Mouse (Mus musculus): ENCODE data around the gene Rad9b.

The Rad9b gene

DNA sequence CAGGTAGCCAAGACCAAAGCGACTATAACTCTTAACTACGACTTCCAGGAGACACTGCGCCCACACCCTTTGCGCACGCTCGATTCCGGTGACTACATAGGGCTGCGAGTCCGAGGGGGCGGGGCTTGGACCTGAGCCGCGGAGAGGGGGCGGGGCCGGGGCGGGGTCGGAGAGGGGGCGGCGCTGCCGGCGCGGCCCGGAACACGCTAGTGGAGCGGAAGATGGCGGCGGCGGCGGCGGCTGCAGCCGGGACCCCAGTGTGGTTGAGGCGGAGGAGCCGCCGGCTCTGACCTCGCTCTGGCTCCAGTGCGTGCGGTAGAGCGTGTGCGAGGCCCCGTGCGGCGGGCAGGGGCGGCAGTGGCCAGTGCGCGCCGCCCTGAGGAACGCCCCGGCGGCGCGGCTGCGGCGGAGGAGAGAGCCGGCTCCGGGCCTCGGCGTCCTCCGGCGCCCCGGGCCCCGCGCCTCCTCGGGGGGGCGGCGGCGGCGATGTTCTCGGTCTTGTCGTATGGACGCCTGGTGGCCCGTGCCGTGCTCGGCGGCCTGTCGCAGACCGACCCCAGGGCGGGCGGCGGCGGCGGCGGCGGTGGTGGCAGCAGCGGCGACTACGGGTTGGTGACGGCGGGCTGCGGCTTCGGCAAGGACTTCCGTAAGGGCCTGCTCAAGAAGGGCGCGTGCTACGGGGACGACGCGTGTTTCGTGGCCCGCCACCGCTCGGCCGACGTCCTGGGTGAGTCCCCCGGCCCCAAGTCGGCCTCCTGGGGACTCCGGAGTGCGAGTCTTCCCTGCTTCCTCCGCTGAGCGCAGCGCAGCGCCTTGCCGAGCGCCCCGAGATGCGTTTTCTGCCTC, 69.6 kb downstream of the Rad9b start, which contains the start of gene Pptc7:
Pptc7 (plus strand) TSS at position 183 of the 846 bp plus-strand sequence.
- peak; percentile 77 to 78 for DNase-seq (ENCODE audit: low spot score in 2 of 2)

DNA sequence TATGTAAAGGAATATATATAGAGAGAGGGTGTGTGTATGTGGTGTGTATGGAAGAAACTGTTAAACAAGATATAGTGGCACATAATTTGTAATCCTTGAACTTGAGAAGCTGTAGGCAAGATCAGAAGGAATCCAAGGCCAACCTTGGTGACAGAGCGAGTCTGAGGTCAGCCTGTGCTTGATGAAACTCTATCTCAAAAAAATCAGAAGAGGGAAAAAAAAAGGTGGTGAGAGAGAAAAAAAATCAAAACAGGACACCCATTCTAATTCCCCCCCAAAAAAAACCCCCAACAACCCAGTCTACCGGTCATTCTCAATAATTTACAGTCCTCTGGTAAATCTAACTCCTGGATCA, 70.2 kb downstream of the Rad9b start:
- no peak for DNase-seq (ENCODE audit: low spot score in 2 of 2)

DNA sequence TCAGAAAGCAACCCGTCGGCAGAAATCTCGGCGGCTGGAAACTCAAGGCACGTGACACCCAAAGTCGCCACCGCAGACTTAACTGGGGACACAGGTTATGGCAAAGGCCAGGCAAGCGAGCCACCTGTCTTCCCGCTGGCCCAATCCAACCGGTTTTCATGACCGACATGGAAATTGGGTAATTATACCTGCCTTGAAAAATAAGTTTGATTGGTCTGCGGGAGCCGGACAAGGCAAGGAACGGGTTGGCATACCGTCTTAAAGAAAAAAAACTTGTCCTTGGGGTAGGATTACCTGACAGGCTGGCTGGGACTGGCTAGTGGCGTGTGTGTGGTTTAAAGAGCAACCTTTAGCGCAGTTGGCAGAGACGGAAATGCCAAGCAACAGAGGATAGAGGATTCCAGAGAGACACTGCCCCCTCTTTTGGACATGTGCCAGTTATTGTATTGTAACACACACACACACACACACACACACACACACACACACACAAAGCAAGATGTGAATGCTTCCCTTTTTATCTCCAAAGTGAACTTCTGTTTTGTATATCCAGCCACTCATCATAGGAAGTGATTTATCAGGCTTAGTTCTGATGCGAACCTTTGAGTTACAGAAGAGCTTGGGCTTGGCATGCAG, 73.1 kb downstream of the Rad9b start:
- no peak for DNase-seq (ENCODE audit: low spot score in 2 of 2)

DNA sequence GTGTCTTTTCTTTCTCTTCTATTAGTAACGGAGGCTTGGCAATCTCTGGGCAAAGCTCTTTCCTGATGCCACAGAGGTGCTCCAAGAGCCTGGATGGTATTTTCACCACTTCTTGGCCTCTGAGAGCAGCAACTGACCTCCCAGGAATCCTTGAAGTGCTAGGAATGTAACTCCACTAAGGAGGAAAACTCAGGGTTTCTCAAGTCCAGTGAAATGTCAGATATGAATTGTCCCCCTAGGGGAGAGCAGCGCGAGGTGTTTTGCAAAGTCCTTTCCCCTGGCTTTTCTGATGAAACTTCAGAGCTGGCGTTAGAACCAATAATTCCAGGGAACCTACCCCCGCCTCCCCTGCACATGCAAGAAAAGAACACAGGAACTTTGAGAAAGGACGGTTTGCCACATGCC, 73.6 kb downstream of the Rad9b start:
- no peak for DNase-seq (ENCODE audit: low spot score in 2 of 2)

DNA sequence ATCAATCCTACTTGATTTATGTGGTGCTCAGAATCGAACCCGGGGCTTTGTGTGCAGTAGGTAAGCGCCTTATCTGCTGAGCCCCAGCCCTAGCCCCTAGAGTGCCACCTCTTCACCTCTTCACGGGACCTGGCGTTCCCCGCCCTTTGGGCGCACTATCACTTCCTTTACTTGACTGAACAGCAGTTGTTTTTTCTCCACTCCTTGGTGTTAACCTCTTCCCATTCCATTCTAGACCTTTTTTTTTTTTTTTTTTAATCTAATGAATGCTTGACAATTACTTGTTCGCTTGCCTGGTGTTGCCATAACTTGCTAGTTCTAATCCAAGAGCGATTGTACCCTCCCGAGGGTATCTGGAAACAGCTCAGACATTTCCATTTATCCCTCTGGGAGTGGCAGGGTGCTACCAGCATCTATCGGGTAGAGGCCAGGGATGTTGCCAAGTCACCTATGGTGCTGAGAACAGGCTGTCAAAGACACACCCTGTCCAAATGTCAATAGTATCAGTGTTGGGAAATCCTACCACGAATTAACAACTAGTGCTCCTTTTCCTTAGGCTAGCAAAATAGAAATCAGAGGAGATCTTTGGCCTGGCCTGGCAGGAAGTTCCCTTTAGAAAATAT, 74.1 kb downstream of the Rad9b start:
- DNase-seq (ENCODE audit: low spot score in 2 of 2) = no peak

DNA sequence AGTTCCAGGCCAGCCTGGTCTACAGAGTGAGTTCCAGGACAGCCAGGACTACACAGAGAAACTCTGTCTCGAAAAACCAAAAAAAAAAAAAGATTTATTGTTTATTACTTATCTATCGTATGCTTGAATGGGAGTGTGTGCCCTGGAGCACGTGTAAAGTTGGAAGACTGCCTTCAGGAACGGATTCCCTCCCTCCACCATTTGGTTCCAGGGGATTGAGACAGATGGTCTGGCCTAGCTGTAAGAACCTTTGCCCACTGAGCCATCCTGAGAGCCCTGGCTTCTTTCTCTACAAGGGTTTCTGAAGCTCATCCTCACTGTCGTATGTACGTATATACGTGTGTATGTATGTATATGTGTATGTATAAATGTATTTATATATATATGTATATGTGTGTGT, 75.1 kb downstream of the Rad9b start:
- DNase-seq (ENCODE audit: low spot score in 2 of 2) = no peak

DNA sequence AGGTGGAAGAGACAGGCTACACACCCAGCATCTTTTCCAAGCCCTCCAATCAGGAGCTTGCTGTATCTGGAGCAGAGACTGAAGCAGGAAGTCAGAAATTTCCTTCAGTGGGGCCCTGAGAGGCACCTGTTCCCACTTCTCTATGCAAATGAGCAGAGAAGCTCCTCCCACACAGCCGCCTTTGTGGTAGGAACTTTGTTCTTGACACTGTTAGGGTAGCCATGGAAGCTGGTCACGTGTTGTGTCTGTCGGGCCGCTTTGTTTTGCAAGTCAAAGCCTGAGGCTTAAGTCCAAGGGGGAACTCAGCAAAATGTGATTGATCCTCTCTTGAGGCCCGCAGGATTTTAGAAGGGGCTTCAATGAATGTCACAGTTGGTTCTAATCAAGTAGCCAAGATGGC, 79.2 kb downstream of the Rad9b start:
- no peak for DNase-seq (ENCODE audit: low spot score in 2 of 2)
